Mouse (Mus musculus): ENCODE measurements around the gene Acsm1. TPM values are rescaled to one million over a fixed set of nuclear protein-coding genes. Genes with fewer than 3 reads are reported as not detected.

Gene Acsm1
- total RNA-seq, 4 experiments from 2014 or later: not detected

- DNase-seq (ENCODE audit: low spot score in 2 of 2): no peak
These were observed 63.6 kb downstream of the Acsm1 start for GRCm38 (mm10) chr7:119670395-119670794.

GRCm38 (mm10) chr7:119670925-119671324, 64.1 kb downstream of the Acsm1 start:
- peak in 1 of 2 experiments; percentile 20 for DNase-seq (ENCODE audit: low spot score in 2 of 2)

GRCm38 (mm10) chr7:119673465-119673864, 66.6 kb downstream of the Acsm1 start:
- peak; percentile 17 to 48 for DNase-seq (ENCODE audit: low spot score in 2 of 2)

GRCm38 (mm10) chr7:119680107-119680506, 73.3 kb downstream of the Acsm1 start:
- DNase-seq (ENCODE audit: low spot score in 2 of 2): no peak

- no peak for DNase-seq (ENCODE audit: low spot score in 2 of 2)
These were observed 75.9 kb downstream of the Acsm1 start for GRCm38 (mm10) chr7:119682699-119683098.

- no peak for DNase-seq (ENCODE audit: low spot score in 2 of 2)
These were observed 82.9 kb downstream of the Acsm1 start, which contains the start of gene Acsm4 for GRCm38 (mm10) chr7:119689726-119690125. Gene Acsm4 (plus strand): TSS chr7:119690026.

DNA sequence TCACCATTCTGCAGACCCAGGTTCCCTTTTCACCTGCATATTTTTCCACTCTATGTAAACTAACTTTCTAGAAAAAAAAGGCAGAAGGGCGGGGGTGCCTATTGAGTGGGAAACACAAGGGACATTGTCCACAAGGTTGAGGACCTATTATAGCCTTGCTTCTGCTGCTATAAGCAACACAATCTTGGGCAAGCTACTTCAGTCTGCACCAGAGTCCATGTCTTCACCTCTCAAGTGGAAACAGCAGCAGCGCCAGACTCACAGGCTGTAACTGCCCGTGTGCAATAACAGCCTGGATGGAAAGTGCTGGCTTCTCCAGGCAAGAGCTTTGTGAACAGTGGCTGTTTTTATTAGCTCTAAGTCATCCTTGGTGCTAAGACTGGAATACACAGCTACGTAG, 85.5 kb downstream of the Acsm1 start:
- no peak for DNase-seq (ENCODE audit: low spot score in 2 of 2)

- no peak for DNase-seq (ENCODE audit: low spot score in 2 of 2)
These were observed 88.1 kb downstream of the Acsm1 start for GRCm38 (mm10) chr7:119694926-119695325.

Other genes starting within 250 kb of the Acsm1 start
- under 1 TPM in 1 of 4 experiments, not detected in 3; 0.48 TPM for gene Gp2, start 147.7 kb upstream of the Acsm1 start, total RNA-seq (2022)
- gene Umod, start 127.7 kb upstream of the Acsm1 start, total RNA-seq (2022): not detected
- 1 to 10 TPM in 2 of 4 experiments, under 1 TPM in 2; 0.50 to 1.3 (median 1.1) TPM for gene Acsm5, start 87.6 kb upstream of the Acsm1 start, total RNA-seq (2022)
- gene Pdilt, start 83.5 kb upstream of the Acsm1 start, total RNA-seq (2022): under 1 TPM in 1 of 4 experiments, not detected in 3; 0.55 TPM
- not detected for gene Acsm2, start 52.7 kb upstream of the Acsm1 start, total RNA-seq (2022)
- not detected for gene Acsm4, start 83.0 kb downstream of the Acsm1 start, total RNA-seq (2022)
- gene Thumpd1, start 113.8 kb downstream of the Acsm1 start, total RNA-seq (2022): 10 to 100 TPM; 45.8 to 52.3 (median 50.7) TPM
- gene Acsm3, start 153.9 kb downstream of the Acsm1 start, total RNA-seq (2022): not detected
- 1 to 10 TPM in 3 of 4 experiments, under 1 TPM in 1; 0.60 to 2.1 (median 1.7) TPM for gene Rexo5, start 187.0 kb downstream of the Acsm1 start, total RNA-seq (2022)
- gene Eri2, start 187.0 kb downstream of the Acsm1 start, total RNA-seq (2022): 10 to 100 TPM in 1 of 4 experiments, 1 to 10 TPM in 3; 6.8 to 10.8 (median 8.9) TPM

All from layer of hippocampus, adult 8-10 months (tissue).